Mouse (Mus musculus) E14TG2a.4 (cell line): Measurements from ENCODE around the gene Ttc7b.

Source experiments
- CTCF ChIP-seq: conservative IDR thresholded peaks from 2 replicates; pipeline ENCODE4 v1.5.1; 2014; ENCODE audit warnings: low read length
- POU5F1 ChIP-seq: IDR thresholded peaks from 2 replicates; pipeline ENCODE4 v1.6.1; 2014; ENCODE audit warnings: low read length, borderline replicate concordance

- no peak for TF ChIP-seq CTCF
- peak; percentile 62; the same call in 1 of the 2 replicates for TF ChIP-seq POU5F1
Observed at GRCm38 (mm10) chr12:100407371-100407770, 113.3 kb downstream of the Ttc7b start.
